Mouse (Mus musculus): ENCODE data around the gene Hist1h4f. TPM values are rescaled to one million over a fixed set of nuclear protein-coding genes. Genes with fewer than 3 reads are reported as not detected.

Gene Hist1h4f
- polyA plus RNA-seq, 1 experiment: 4.7 TPM

DNA sequence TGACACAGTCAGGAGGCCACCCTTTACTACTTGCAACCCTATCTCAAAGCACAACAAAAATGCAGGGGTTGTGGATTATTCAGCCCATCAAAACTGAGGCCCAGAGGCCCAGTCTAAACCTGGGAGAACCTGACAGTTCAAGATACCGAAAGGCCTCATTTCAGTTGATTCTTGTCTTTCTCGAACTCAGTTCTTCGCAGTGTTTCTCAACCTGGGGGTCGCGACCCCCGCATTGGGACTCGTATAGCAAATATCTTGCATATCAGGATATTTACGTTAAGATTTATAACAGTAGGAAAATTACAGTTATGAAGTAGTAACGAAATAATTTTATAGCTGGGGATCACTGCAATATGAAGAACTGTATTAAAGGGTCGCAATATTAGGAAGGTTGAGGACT lies 25.5 kb downstream of the Hist1h4f start:
- Histone ChIP-seq H3K4me1 (ENCODE audit: control insufficient read depth, insufficient read depth, low read length) (no peaks in the 10 kb centered on the region), H3K4me3 (replicated peaks; ENCODE audit: insufficient read depth, low read depth, low read length) (no peak overlapping the region), H3K27me3 (ENCODE audit: control insufficient read depth, insufficient read depth, low read length) (no peaks in the 10 kb centered on the region), H3K27ac (ENCODE audit: insufficient read depth, low read length) (no peak overlapping the region)
- DNase-seq: no peak
- TF ChIP-seq CTCF (IDR thresholded peaks at IDR 0.05; ENCODE audit: borderline replicate concordance, insufficient read depth, low read depth, low read length) (no peak), POLR2A (IDR thresholded peaks at IDR 0.05; ENCODE audit: borderline replicate concordance, insufficient read depth, low read length) (no peak)
- 7% methylated on average over 10 of the region's 10 CpGs for WGBS

DNA sequence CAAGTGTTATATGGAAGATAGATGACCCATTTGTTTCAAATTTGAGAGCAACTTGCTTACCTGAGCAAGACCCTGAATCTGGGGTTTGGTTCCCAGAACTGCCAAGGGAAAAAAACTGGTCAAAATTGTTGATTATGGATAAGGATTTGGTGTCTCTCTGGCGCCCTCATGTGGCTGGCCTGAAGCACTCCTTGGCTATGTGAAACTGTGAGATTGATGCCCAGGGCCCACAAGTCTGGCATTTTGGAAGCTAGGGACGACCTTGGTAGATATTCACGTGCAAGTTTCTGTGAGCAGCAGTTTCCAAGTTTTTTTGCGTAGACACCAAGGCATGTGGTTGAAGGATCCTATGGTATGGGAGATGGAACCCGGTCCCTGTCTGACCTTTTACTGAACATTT lies 26.8 kb downstream of the Hist1h4f start:
- Histone ChIP-seq H3K27me3 (ENCODE audit: control insufficient read depth, insufficient read depth, low read length) (no peaks in the 10 kb centered on the region), H3K4me1 (ENCODE audit: control insufficient read depth, insufficient read depth, low read length) (no peaks in the 10 kb centered on the region), H3K4me3 (replicated peaks; ENCODE audit: insufficient read depth, low read depth, low read length) (no peak overlapping the region), H3K27ac (ENCODE audit: insufficient read depth, low read length) (no peak overlapping the region)
- TF ChIP-seq POLR2A (IDR thresholded peaks at IDR 0.05; ENCODE audit: borderline replicate concordance, insufficient read depth, low read length) (no peak), CTCF (IDR thresholded peaks at IDR 0.05; ENCODE audit: borderline replicate concordance, insufficient read depth, low read depth, low read length) (peak; percentile 85)
- WGBS: 6% methylated on average over 5 of the region's 5 CpGs
- DNase-seq: peak; percentile 69 to 71

DNA sequence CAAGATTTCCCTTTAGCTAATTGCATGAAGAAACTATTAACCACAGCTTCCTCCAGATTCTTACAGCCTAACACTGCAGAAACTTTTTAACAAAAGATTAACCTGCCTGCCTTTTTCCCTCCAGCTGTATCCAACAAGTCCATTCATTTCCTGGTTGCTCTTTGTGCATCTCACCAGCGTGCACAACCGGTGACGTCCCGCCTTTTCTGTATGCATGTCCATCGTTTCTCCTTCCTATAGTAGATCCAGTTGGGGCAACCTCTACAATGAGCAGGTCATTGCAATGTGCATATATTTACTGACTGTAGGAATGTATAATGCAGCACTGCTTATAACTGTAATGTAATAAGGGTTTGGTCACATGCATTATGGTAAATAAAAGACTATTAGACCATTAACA lies 27.5 kb downstream of the Hist1h4f start:
- WGBS: 48% methylated on average over 5 of the region's 5 CpGs

DNA sequence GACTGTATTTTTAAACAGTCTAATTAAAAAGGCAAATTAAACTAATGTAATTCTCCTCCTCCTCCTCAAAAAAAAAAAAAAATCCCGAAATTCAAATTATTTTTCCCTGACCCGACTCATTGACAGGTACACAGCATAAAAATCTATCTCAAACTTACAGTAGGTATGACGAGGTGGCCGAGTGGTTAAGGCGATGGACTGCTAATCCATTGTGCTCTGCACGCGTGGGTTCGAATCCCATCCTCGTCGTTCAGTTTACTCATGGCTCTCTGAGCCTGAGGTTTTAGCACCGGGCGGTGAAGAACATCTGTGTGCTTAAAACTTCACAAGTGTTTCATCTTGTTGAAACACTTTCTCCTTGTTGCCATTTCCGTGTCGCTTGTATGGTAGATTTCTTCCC lies 29.7 kb downstream of the Hist1h4f start:
- H3K27me3 ChIP-seq (ENCODE audit: control insufficient read depth, insufficient read depth, low read length): no peaks in the 10 kb centered on the region
- no peak overlapping the region for H3K27ac ChIP-seq (ENCODE audit: insufficient read depth, low read length)
- no peaks in the 10 kb centered on the region for H3K4me1 ChIP-seq (ENCODE audit: control insufficient read depth, insufficient read depth, low read length)
- 5% methylated on average over 14 of the region's 14 CpGs for WGBS
- peak; percentile 73 to 77 for DNase-seq
- no peak for TF ChIP-seq CTCF (IDR thresholded peaks at IDR 0.05; ENCODE audit: borderline replicate concordance, insufficient read depth, low read depth, low read length)
- TF ChIP-seq POLR2A (IDR thresholded peaks at IDR 0.05; ENCODE audit: borderline replicate concordance, insufficient read depth, low read length): no peak
- no peak overlapping the region for H3K4me3 ChIP-seq (replicated peaks; ENCODE audit: insufficient read depth, low read depth, low read length)

More for the DNA sequence above, 27.5 kb downstream of the Hist1h4f start:
- H3K4me1 ChIP-seq (ENCODE audit: control insufficient read depth, insufficient read depth, low read length): no peaks in the 10 kb centered on the region
- no peak overlapping the region for H3K27ac ChIP-seq (ENCODE audit: insufficient read depth, low read length)
- H3K4me3 ChIP-seq (replicated peaks; ENCODE audit: insufficient read depth, low read depth, low read length): no peak overlapping the region
- H3K27me3 ChIP-seq (ENCODE audit: control insufficient read depth, insufficient read depth, low read length): no peaks in the 10 kb centered on the region
- TF ChIP-seq POLR2A (IDR thresholded peaks at IDR 0.05; ENCODE audit: borderline replicate concordance, insufficient read depth, low read length) (no peak), CTCF (IDR thresholded peaks at IDR 0.05; ENCODE audit: borderline replicate concordance, insufficient read depth, low read depth, low read length) (no peak)
- DNase-seq: no peak

DNA sequence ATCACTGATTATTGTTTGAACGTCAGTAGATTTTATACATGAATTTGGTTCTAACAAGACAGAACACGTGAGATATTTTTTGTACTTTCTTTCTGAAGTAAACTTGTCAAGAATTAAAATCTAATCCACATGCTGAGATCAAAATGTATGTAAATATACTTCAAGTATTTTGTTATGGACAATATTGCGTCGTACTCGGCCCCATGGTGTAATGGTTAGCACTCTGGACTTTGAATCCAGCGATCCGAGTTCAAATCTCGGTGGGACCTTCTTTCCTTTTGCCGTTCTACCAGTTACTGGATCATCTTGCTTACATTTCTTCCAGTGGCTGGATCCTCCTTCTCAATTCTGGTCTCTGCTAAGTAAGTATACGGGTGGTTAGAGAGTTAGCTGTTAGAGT lies 32.0 kb downstream of the Hist1h4f start:
- Histone ChIP-seq H3K4me1 (ENCODE audit: control insufficient read depth, insufficient read depth, low read length) (no peaks in the 10 kb centered on the region), H3K27me3 (ENCODE audit: control insufficient read depth, insufficient read depth, low read length) (no peaks in the 10 kb centered on the region), H3K4me3 (replicated peaks; ENCODE audit: insufficient read depth, low read depth, low read length) (peak overlapping the region; percentile 42), H3K27ac (ENCODE audit: insufficient read depth, low read length) (no peak overlapping the region)
- no peak for TF ChIP-seq POLR2A (IDR thresholded peaks at IDR 0.05; ENCODE audit: borderline replicate concordance, insufficient read depth, low read length)
- no peak for TF ChIP-seq CTCF (IDR thresholded peaks at IDR 0.05; ENCODE audit: borderline replicate concordance, insufficient read depth, low read depth, low read length)
- 2% methylated on average over 10 of the region's 10 CpGs for WGBS
- peak; percentile 76 to 79 for DNase-seq

DNA sequence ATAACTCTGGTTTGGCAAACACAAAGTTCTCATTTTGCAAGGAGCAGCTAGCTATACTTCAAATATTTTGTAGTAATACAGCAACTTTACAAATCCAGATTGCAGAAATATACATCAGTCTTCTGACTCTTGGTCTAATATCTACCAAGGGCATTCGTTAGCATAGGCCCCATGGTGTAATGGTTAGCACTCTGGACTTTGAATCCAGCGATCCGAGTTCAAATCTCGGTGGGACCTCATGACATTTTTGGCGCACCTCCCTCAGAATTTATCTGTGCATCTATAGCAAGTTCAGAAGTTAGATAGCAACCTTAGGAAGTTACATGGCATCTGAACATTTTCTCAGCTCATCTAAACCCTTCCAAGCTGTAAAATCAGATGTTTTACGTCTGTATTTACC lies 32.6 kb downstream of the Hist1h4f start:
- 0% methylated on average over 6 of the region's 6 CpGs for WGBS
- H3K27ac ChIP-seq (ENCODE audit: insufficient read depth, low read length): no peak overlapping the region
- H3K4me1 ChIP-seq (ENCODE audit: control insufficient read depth, insufficient read depth, low read length): no peaks in the 10 kb centered on the region
- peak; percentile 75 to 81 for DNase-seq
- peak overlapping the region; percentile 18 for H3K4me3 ChIP-seq (replicated peaks; ENCODE audit: insufficient read depth, low read depth, low read length)
- no peaks in the 10 kb centered on the region for H3K27me3 ChIP-seq (ENCODE audit: control insufficient read depth, insufficient read depth, low read length)
- TF ChIP-seq POLR2A (IDR thresholded peaks at IDR 0.05; ENCODE audit: borderline replicate concordance, insufficient read depth, low read length): no peak
- TF ChIP-seq CTCF (IDR thresholded peaks at IDR 0.05; ENCODE audit: borderline replicate concordance, insufficient read depth, low read depth, low read length): no peak

DNA sequence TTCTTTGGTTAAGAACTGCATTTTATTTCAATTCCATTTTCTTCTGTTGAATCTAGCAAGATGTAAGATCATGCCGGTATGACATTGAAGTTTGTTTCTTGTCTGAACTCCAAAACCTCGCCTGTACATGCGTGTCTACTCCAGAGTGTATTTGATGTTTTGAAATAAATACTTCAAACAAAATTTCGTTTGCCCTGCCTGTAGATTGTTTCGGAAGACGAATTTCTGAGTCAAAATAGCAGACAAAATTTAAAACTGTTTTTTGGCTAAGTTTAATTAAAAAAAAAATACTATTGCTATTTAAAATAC lies 33.2 kb downstream of the Hist1h4f start:
- Histone ChIP-seq H3K4me1 (ENCODE audit: control insufficient read depth, insufficient read depth, low read length) (no peaks in the 10 kb centered on the region), H3K27me3 (ENCODE audit: control insufficient read depth, insufficient read depth, low read length) (no peaks in the 10 kb centered on the region), H3K4me3 (replicated peaks; ENCODE audit: insufficient read depth, low read depth, low read length) (peak overlapping the region; percentile 48), H3K27ac (ENCODE audit: insufficient read depth, low read length) (no peak overlapping the region)
- TF ChIP-seq CTCF (IDR thresholded peaks at IDR 0.05; ENCODE audit: borderline replicate concordance, insufficient read depth, low read depth, low read length): no peak
- TF ChIP-seq POLR2A (IDR thresholded peaks at IDR 0.05; ENCODE audit: borderline replicate concordance, insufficient read depth, low read length): no peak
- whole genome bisulfite sequencing: under 1% methylated on average over 6 of the region's 6 CpGs
- no peak for DNase-seq

DNA sequence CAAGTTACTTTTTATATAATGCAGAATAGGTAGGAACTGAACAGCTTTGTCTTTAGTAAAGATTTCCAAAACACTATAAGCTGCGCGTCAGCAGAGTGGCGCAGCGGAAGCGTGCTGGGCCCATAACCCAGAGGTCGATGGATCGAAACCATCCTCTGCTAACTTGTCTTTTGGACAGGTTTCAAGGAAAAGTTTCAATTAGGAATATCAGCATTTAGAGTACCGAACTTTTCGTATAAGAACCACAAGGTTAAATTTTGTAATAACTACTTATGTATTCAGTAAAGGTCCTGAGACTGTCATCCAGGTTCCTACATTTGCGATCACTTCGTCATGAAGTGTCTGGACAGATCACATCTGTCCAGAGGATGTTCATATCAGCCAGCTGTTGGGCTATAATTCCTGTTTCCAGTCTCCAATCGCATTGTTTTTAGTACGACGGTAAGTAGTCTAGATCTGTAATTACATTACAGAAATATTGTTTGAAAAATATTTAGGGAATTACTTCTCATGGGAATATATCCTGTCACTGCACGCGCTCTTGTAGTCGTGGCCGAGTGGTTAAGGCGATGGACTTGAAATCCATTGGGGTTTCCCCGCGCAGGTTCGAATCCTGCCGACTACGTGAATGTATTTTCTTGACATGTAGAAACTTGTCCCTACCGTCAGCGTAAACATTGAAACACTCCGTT lies 33.7 kb downstream of the Hist1h4f start:
- Histone ChIP-seq H3K4me3 (replicated peaks; ENCODE audit: insufficient read depth, low read depth, low read length) (peak overlapping the region; percentile 63), H3K27me3 (ENCODE audit: control insufficient read depth, insufficient read depth, low read length) (no peaks in the 10 kb centered on the region), H3K27ac (ENCODE audit: insufficient read depth, low read length) (no peak overlapping the region), H3K4me1 (ENCODE audit: control insufficient read depth, insufficient read depth, low read length) (no peaks in the 10 kb centered on the region)
- WGBS: under 1% methylated on average over 27 of the region's 27 CpGs
- DNase-seq: peak; percentile 83 to 92
- TF ChIP-seq CTCF (IDR thresholded peaks at IDR 0.05; ENCODE audit: borderline replicate concordance, insufficient read depth, low read depth, low read length) (no peak), POLR2A (IDR thresholded peaks at IDR 0.05; ENCODE audit: borderline replicate concordance, insufficient read depth, low read length) (no peak)

All from cerebellum, adult 2 months (tissue).